ENCODE assay signal across 2 mouse cellular contexts in genomic region chr13:51384899-51385298, GRCm38 (mm10).
TF ChIP-seq lines count a peak whose summit lies in the region.

No protein-coding gene starts in this region.

TF ChIP-seq in CH12.LX, 34 proteins besides CTCF, POLR2A, EP300 and RAD21 (continued from another document):
- no peak for TF ChIP-seq ZNF384 (IDR thresholded peaks at IDR 0.05; ENCODE audit: low read depth, low read length)
- TF ChIP-seq JUND (conservative IDR thresholded peaks at IDR 0.05; ENCODE audit: low read depth, low read length): no peak

TF ChIP-seq in MEL, 35 proteins besides CTCF, POLR2A, EP300 and RAD21 (continued from another document):
- no peak for TF ChIP-seq UBTF (IDR thresholded peaks at IDR 0.05; ENCODE audit: borderline replicate concordance, insufficient read depth, low read depth, low read length)
- TF ChIP-seq POLR2AphosphoS2 (IDR thresholded peaks at IDR 0.05; ENCODE audit: low read length): no peak
- TF ChIP-seq CHD2 (IDR thresholded peaks at IDR 0.05; ENCODE audit: low read length): no peak
- no peak for TF ChIP-seq USF1 (IDR thresholded peaks at IDR 0.05; ENCODE audit: low read depth, low read length)
